Mouse (Mus musculus) E14TG2a.4 (cell line): ENCODE data around the gene Gm20388.

Experiments
- CTCF ChIP-seq: conservative IDR thresholded peaks from 2 replicates; pipeline ENCODE4 v1.5.1; 2014; ENCODE audit warnings: low read length
- POU5F1 ChIP-seq: IDR thresholded peaks from 2 replicates; pipeline ENCODE4 v1.6.1; 2014; ENCODE audit warnings: low read length, borderline replicate concordance

GRCm38 (mm10) chr8:120843084-120843483 lies 932.4 kb downstream of the Gm20388 start:
- TF ChIP-seq CTCF (no peak), POU5F1 (no peak)
